ENCODE assay signal across 27 mouse cellular contexts in the genomic region with DNA sequence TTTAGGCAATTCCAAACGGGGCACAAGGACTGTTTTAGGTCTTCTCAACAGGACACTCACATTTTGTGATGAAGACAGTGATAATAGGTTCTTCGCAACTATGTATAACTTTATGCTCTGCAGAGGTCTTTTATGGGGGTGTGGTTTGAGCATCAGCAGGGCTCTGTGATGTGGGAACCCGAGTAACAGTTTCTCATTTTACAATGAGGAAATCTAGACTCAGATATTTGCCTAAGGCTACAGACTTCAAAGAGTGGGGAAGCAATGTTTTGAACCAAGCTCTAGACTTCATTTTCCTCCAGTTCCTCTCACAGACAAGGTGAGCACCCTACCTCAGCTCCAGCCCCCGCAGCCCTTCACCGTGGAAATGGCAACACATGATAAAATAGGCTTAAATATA. TPM values are rescaled to one million over a fixed set of nuclear protein-coding genes. Genes with fewer than 3 reads are reported as not detected.
DNase-seq lines count a peak whose midpoint lies in the region; ATAC-seq and TF ChIP-seq lines count a peak whose summit lies in the region.
"Had no signal": no experiment of that assay in that cellular context is flagged by ENCODE, and none has a peak within 500 bp of the region (broad histone marks: within the 10 kb centered on the region; RNA-seq: fewer than 3 reads in every experiment).

No protein-coding gene starts in this region.

- no peak overlapping the region for H3K4me2 ChIP-seq in liver, postnatal 0 days (ENCODE audit: low read depth, low read length)
- H3K4me2 ChIP-seq in liver, embryonic 11.5 days: no peak overlapping the region
- H3K4me2 ChIP-seq: heart, embryonic 11.5 days; hindbrain, embryonic 12.5 days; limb, embryonic 13.5 days; midbrain, embryonic 13.5 days had no signal

- ATAC-seq in liver, postnatal 0 days: no peak
- no peak for ATAC-seq in liver, embryonic 11.5 days (replicated peaks; ENCODE audit: low FRiP score)
- no peak for ATAC-seq in megakaryocyte, adult 5-6 weeks (ENCODE audit: poor library complexity, severe bottlenecking)
- ATAC-seq: forebrain, postnatal 0 days; liver, embryonic 12.5 days; lung, postnatal 0 days; midbrain, embryonic 13.5 days had no signal

- H3K9me3 ChIP-seq in liver, postnatal 0 days (ENCODE audit: low read length): no peaks in the 10 kb centered on the region
- no peaks in the 10 kb centered on the region for H3K9me3 ChIP-seq in liver, embryonic 11.5 days (ENCODE audit: control insufficient read depth, low read length)
- H3K9me3 ChIP-seq: hindbrain, embryonic 12.5 days; limb, embryonic 13.5 days; liver, embryonic 12.5 days; midbrain, embryonic 13.5 days had no signal

- H3K4me1 ChIP-seq in liver, postnatal 0 days (ENCODE audit: insufficient read depth): peaks cover 5% of the 10 kb centered on the region; the same call in 1 of the 2 replicates
- no peaks in the 10 kb centered on the region for H3K4me1 ChIP-seq in liver, embryonic 11.5 days (replicated peaks; ENCODE audit: control insufficient read depth, insufficient read depth, low read length)
- H3K4me1 ChIP-seq: liver, embryonic 12.5 days had no signal

- no peaks in the 10 kb centered on the region for H3K27me3 ChIP-seq in liver, postnatal 0 days (ENCODE audit: insufficient read depth, low read length)
- no peaks in the 10 kb centered on the region for H3K27me3 ChIP-seq in liver, embryonic 11.5 days (replicated peaks; ENCODE audit: control insufficient read depth, insufficient read depth, low read length)
- H3K27me3 ChIP-seq: hindbrain, embryonic 12.5 days; limb, embryonic 13.5 days; liver, embryonic 12.5 days; midbrain, embryonic 13.5 days had no signal

- no peak overlapping the region for H3K9ac ChIP-seq in liver, postnatal 0 days (replicated peaks)
- H3K9ac ChIP-seq in liver, embryonic 11.5 days (ENCODE audit: low read depth, low read length): no peak overlapping the region
- H3K9ac ChIP-seq: forebrain, postnatal 0 days; hindbrain, embryonic 12.5 days; limb, embryonic 13.5 days; liver, embryonic 12.5 days; midbrain, embryonic 13.5 days had no signal

- H3K36me3 ChIP-seq in liver, postnatal 0 days (replicated peaks; ENCODE audit: insufficient read depth, low read length): no peaks in the 10 kb centered on the region
- no peaks in the 10 kb centered on the region for H3K36me3 ChIP-seq in liver, embryonic 11.5 days (ENCODE audit: control insufficient read depth, insufficient read depth, low read length)
- H3K36me3 ChIP-seq: liver, embryonic 12.5 days had no signal

- H3K4me3 ChIP-seq in liver, postnatal 0 days (ENCODE audit: low read depth, low read length): no peak overlapping the region
- no peak overlapping the region for H3K4me3 ChIP-seq in liver, embryonic 11.5 days (ENCODE audit: low read depth, low read length)
- H3K4me3 ChIP-seq: erythroblast, embryonic 14.5 days; hindbrain, embryonic 12.5 days; left cerebral cortex, adult 2 months; limb, embryonic 13.5 days; liver, embryonic 12.5 days; midbrain, embryonic 13.5 days had no signal

- TF ChIP-seq CTCF in liver, postnatal 0 days (IDR thresholded peaks at IDR 0.05; ENCODE audit: low read depth): no peak

- TF ChIP-seq EP300 in liver, postnatal 0 days (IDR thresholded peaks at IDR 0.05; ENCODE audit: low read depth): no peak

- peak overlapping the region; percentile 68; the same call in 1 of the 2 replicates for H3K27ac ChIP-seq in liver, postnatal 0 days (ENCODE audit: low read depth)
- H3K27ac ChIP-seq in liver, embryonic 11.5 days (ENCODE audit: low read depth, low read length): no peak overlapping the region
- H3K27ac ChIP-seq: hindbrain, embryonic 12.5 days; left cerebral cortex, adult 2 months; limb, embryonic 13.5 days; liver, embryonic 12.5 days; midbrain, embryonic 13.5 days; stomach, postnatal 0 days had no signal

- DNase-seq in liver, postnatal 0 days: no peak
- no peak for DNase-seq in liver, embryonic 11.5 days (ENCODE audit: low spot score)
- peak; percentile 57 for DNase-seq in T-cell, adult 2 months (ENCODE audit: low spot score)
- peak; percentile 48 for DNase-seq in thymus, postnatal 0 days (ENCODE audit: low spot score)
- no peak for DNase-seq in MN1 (ENCODE audit: low spot score)
- DNase-seq in gastrocnemius, postnatal 10 days: no peak
- DNase-seq: adrenal gland, adult 2 months; adrenal gland, postnatal 36 days; cerebellum, adult 18-20 months; cerebellum, postnatal 14 days; forebrain, postnatal 0 days; gastrocnemius, postnatal 14 days; heart, postnatal 36 days; kidney, postnatal 14 days; lung, adult 18-20 months; lung, postnatal 4 days; right cerebral cortex, postnatal 14 days had no signal

- WGBS in liver, postnatal 0 days (ENCODE audit: insufficient replicate concordance): 74% methylated on average over 5 of the region's 5 CpGs
- 79% methylated on average over 5 of the region's 5 CpGs for WGBS in liver, embryonic 11.5 days

RNA-seq across cellular contexts. Expression of gene Bcl9, which starts 23.8 kb away (rescaled TPM):
- polyA plus RNA-seq in liver, postnatal 0 days (2015; fragmentation: Nextera tagmentation; extraction: Ambion mirVana): 3.7 and 4.5 TPM in 2 replicates
- polyA plus RNA-seq in liver, embryonic 11.5 days (2014; fragmentation: Nextera tagmentation; extraction: Ambion mirVana): 17.9 and 21.3 TPM in 2 replicates
- polyA plus RNA-seq in thymus, postnatal 0 days (2015; fragmentation: Nextera tagmentation; extraction: Ambion mirVana): 19.6 and 23.7 TPM in 2 replicates
- total RNA-seq in gastrocnemius, postnatal 10 days (2021): 10 to 100 TPM in 1 of 2 experiments, 1 to 10 TPM in 1; 7.0 to 11.3 TPM
- total RNA-seq in megakaryocyte, adult 5-6 weeks (2015): 10.2 and 12.7 TPM in 2 replicates
- 3.0 and 4.1 TPM in 2 replicates for total RNA-seq in megakaryocyte, adult 5-6 weeks (2017)

Comparison
In these comparisons a context has a peak if more than half of its experiments do, and no peak if none do; other contexts are left out.
1. DNase-seq: peak in T-cell, adult 2 months (single experiment) and thymus, postnatal 0 days (single experiment); none in liver, postnatal 0 days (single experiment), liver, embryonic 11.5 days (single experiment), MN1 (single experiment) and gastrocnemius, postnatal 10 days (single experiment).